Mouse (Mus musculus) layer of hippocampus, adult 18-20 months (tissue): ENCODE data around the gene Chat. TPM values are rescaled to one million over a fixed set of nuclear protein-coding genes. Genes with fewer than 3 reads are reported as not detected.
A peak's percentile ranks its signal among the peaks of the same experiment; 100 is the strongest.
"Not testable (repeated sequence)": the region's sequence is repeated elsewhere in the genome, so short reads cannot be mapped to it uniquely, and the experiment has no call there.

Experiments used
- DNase-seq, 2 experiments: peaks; one replicate each; pipeline ENCODE4 v3.0.0; 2022; ENCODE audit warnings: low spot score in 2 of 2
- total RNA-seq, 2 experiments: library from RNA; stranded (reverse); gene quantifications; 2 replicates each; pipeline ENCODE4 v1.2.3; 2021

The Chat gene
- total RNA-seq, 2 experiments from 2014 or later, result not detected

DNA sequence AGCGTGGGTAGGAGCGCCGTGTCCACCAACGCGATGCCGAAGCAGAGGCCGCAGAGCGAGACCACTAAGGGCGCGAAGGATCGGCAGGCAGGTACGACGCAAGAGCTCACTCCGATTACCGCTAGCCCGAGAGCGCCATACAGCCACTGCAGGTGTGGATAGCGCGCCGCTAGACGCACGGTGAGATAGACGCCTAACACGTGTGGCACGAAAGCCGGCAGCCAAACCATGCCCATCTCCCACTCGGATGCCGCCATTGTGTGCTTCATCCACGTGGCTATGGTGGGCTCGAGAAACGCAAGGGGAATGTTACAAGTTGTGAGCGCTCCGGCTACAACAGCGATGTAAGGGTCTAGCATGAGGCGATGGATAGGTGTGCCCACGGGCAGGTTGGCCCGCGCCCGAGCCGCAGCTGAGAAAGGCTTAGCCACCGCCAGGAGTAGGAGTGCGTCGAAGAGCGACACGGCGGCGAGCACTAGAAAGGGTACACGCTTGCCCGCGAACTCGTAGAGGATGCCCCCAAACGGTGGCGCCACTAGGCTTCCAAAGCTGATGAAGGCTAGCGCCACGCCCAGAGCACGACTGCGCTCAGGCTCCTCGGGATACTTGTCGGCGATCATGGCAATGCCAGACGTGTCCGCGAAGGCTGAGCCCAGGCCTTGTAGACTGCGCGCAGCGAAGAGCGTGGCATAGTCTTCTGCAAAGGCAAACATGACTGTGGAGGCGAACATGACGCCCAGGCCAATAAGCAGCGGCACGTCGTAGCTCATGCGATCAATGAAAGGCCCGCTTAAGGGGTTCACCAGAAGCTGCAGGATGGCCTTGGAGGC is 2.4 kb downstream of the Chat start:
- no peak for DNase-seq

DNA sequence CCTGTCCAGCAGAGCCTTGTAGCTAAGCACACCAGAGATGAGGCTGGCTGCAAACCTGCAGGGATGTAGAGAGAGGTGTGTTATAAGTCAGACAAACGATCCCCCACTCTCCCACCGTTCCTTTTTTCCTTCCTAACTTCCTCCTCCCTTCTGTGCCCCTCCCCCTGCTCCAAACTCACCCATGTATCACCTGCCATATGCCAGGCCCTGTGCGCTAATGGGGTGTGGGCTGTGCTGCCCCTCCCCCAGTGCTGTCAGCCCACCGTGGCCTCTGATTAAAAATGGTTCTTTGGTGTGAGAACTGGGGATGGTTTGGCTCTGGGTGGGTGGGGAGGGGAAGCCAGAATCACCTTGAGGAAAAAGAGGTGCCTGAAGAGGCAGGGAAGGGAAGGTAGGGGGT is 13.2 kb downstream of the Chat start:
- no peak for DNase-seq

DNA sequence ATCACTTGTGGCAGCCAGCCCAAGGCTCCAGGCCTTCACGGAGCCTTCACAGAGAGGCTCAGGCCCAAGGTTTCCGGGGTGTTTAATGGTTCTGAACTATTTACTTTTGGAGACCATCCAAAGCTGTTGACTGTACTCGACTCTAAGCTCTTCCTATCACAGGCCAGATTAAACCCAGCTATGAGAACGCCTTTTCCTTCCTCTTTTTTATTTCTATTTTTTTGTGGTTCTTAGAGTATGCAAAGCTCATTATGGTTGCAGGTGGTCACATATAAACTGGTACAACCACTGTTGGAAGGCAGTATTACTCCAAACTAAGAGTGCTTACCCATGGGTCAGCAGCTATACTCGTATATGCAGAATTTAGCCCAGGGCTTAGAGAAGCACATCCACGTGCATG is 18.8 kb downstream of the Chat start:
- DNase-seq, result no peak

DNA sequence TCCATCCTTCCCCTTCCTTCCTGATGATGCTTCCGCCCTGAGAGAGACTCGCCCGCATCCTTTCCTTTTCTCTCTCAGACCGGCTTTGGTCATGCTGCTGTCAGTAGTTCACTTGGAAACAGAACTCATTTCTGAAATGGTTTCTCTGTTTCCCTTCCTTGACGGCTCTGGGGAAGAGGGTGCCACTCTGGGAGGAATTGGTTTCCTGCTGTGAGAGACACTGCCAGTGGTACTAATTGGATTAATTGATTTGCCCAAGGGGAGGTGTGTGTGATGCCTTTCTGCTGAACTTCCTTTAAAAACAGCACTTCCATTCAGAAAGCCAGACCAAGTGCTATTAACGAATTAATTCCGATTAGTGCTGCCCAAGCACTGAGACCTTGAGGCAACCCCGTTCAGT is 22.3 kb downstream of the Chat start:
- DNase-seq, result no peak

DNA sequence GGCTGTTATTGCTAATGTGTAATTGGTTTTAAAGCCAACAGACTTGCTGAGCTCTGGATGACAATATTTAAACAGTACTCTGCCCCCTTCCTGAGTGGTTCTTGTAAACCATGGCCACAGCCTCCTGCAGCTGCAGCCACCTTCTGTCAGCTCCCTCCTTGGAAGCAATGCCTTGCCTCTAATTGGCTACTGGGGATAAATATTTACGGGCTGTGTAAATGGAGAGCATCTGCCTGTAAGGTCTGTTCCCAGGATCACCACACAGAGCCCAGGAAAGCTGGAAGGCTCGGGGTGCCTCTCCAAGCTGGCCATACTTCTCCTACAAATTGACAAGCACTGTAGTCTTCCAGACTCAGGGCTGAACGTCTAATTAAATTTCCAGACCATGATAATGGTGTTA is 26.0 kb downstream of the Chat start:
- DNase-seq, result peak; percentile 14 to 25

DNA sequence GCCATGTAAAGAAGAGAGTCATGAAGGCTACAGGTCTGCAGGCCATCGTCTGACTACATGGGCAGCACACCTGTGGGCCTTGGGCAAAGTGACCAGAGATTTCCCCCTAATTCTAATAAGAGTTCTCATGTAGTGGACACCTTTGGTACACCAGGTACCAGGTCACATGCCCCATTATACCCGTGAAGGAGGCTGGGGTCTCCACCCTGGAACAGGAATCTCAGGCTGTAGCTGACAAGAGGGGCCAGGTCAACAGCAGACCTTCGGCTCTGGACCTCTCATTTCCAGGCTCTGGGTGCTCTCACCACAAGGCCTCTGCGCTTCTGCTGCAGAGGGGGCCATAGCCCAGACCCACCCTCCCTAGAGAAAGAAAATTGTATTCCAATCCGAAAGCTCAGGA is 26.5 kb downstream of the Chat start:
- no peak for DNase-seq

DNA sequence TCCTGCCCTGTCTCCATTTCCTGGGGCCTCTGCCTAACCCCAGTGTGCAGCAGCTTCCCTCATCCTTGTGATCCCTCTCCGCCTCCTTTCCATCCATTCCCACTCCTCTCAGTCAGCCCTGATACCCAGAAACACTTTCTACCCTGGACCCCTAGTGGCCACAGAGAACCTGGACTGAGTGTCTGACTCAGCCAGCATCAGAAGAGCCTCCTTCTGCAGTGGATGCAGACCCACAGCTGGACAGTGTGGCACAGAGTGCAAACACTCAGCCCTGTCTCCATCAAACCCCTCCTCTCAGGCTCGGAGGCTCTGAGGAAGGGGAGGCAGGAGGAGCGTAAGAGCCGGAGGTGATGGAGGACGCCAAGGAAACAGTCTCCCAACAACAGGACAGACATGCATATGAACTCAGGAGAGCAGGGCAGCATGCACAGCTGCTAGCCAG is 28.4 kb downstream of the Chat start:
- DNase-seq, result no peak

DNA sequence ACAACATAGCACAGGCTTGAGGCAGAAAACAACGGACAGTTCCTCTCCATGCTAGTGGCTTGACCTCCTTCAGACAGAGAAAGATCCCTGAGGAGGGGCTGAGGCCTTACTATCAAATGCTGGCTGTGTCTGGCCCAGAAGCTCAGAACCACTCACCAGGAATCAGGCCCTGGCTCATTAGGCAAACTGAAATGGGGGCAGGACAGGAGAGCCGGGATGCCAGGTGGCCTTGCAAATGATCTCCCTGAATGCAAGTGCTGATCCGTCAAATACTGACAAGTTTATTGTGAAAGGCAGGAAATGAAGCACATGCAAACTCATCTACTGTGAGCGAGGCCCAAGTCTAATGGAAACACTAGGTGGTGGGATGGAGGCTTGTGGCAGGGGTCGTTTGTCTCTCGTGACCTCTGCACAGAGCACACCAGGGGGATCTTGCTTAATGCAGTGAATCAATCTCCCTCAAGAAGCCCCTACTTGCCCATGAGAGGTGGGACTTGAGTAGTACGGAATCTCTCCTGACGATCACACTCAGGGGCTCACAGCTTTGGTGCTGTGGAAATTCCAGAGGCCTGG is 36.7 kb downstream of the Chat start:
- DNase-seq, result no peak

DNA sequence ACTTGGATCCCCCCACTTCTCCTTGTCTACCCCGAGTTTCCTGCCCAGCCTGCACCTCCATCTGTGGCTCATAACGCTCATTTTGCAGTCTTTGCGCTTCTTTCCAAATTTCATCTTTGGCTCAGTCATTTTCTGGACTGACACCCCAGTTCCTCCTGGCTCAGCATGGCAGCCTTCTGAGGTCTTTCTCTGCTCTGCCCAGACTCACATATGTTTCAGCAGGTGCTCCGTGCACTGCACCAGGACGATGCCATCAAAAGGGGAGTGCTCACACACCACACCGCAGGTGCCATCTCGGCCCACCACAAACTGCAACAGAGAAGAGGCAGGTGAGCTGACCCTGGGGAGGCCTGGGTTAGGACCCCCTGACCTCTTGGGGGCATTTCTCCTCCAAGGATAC is 41.8 kb downstream of the Chat start:
- DNase-seq, result no peak

DNA sequence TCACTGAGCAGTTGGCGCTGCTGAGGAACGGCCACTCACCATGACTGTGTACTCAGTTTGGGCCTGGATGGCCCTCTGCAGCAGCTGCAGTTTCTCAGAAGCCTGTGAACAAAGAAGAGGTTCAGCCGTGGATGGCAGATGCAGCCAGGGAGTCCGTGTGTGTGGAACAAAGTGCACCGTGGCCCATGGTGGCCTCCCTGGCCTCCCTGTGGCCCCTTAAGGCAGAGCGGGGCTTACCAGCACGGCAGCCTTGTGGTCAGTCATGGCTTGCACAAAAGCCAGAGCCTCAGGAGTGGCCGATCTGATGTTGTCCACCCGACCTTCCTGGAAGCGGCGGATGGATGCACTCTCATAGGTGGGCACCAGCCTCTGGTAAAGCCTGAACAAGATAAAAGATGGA is 47.0 kb downstream of the Chat start:
- no peak for DNase-seq

DNA sequence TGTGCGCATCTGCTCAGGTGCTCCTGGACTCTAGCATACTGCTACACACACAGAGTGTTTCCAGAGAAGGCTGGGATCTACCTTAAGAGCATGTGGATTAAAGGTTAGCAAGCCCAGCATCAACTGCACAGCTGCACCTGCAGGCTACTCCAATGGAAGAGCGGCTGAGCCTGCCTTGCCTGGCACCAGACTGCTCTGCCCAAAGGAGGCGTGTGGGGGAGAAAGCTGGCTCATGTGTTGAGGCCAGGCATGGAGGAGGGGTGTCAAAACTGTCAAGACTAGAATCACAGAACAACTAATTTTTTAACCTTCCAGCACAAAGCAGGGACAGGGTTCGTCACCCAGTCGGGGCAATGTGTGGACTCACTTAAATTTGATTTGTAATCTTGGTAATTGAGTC is 53.7 kb downstream of the Chat start:
- no peak for DNase-seq

DNA sequence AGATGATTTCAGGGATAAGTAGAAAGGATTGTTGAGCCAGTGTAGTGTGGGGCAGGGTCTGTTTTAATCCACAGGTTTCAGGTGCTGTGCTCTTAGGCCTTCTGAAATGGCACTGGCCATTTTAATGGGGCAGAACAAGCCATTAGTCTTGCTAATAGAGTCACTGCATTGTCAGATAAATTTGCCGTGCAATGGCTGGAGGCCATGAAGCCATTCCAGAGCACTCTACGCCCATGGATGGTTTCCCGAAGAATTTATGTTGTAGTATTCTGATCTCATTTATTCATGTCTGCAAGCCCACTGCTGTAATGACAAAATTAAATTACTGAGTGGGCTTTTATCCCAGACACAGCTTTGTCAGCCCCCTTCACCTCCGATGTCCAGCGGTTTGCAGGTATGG is 55.7 kb downstream of the Chat start:
- no peak for DNase-seq

DNA sequence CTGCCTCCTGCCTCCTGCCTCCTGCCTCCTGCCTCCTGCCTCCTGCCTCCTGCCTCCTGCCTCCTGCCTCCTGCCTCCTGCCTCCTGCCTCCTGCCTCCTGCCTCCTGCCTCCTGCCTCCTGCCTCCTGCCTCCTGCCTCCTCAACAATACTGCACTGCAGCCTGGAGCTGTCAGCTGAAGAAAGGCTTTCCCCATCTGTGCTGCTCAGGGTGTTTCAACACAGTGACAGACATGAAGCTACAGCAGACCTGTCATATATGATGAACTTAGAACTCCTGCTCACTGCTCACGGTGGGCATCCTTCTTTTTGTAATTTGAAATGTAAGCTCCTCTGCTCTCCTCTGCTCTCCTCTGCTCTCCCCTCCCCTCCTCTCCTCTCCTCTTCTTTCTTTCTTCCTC is 60.4 kb downstream of the Chat start:
- DNase-seq, result not testable (repeated sequence)

DNA sequence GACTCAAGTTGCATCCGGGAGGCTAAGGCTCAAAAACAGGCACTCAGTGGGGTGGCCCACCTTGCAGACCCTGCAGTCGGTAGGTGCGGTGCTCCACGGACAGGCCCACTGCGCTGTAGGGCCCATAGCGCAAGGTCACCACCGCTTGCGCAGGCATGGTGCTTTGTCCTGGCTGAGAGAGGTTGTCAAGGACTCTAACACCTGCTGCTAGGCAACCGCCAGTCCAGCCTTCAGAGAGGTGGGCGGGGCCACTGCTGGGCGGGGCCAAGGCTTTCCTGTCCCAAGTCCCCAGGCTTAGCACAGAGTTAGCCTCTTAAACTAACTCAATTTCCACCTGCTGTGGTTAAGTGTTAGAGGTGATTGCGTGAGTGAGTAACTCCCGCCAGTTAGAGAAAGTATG is 77.6 kb downstream of the Chat start, which contains the start of gene 1700024G13Rik:
Gene 1700024G13Rik, minus strand, starts transcription at position 196 of the 400 bp plus-strand sequence.
- DNase-seq, result no peak

DNA sequence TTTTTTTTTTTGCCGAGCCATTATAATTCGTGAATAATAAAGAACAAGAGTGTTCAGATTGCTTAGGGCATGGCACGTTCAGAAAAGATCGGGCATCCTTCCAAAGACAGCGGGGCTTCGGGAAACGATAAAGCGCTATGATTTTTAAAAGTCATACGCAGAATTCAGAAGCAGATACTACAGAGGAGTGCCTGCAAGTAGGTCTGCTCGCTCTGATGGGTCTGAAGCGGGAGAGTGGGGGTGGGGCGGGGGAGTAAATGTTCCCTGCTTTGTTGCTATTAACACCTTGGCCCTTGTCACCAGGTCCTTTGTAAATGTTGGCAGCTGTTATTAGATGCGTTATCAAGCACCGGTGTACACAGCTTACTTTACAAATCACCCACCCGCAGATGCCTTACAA is 84.2 kb downstream of the Chat start:
- DNase-seq, result peak in 1 of 2 experiments; percentile 10

DNA sequence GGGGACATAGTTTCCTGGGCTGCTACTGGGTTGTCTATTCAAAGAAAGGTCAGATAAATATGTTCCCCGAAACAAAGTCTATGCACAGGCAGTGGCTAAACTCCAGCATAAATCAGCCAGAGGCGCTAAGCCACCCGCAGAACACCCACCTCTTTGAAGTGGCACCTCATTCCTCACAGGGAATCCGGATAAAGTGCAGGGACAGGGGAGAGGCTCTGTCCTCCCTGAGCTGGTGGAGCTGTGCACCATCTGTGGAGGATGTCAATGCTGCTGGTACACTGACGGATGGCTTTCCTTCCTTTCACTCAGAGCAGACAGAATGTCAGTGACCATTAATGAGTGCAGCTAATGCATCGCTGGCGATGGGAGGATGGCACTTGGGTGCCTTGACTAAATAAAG is 84.7 kb downstream of the Chat start:
- DNase-seq, result no peak

DNA sequence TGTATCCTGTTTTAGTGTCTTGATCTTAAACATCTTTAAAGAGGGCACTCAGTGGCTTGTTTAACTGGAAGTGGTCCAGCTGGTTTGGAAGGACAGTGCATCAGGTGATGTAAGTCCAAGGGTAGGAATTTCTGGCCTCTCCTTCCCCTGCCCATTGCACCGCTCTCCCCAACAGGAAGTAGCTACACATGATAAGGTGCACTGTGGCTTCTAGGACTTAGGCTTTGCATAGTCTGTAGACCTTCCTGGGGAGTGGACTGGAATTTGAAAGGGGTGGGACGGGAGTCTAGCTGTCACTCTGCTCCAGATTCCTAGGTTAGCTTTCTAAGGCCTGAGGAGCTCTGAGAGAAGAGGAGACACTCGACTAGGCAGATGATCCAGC is 85.7 kb downstream of the Chat start:
- no peak for DNase-seq

DNA sequence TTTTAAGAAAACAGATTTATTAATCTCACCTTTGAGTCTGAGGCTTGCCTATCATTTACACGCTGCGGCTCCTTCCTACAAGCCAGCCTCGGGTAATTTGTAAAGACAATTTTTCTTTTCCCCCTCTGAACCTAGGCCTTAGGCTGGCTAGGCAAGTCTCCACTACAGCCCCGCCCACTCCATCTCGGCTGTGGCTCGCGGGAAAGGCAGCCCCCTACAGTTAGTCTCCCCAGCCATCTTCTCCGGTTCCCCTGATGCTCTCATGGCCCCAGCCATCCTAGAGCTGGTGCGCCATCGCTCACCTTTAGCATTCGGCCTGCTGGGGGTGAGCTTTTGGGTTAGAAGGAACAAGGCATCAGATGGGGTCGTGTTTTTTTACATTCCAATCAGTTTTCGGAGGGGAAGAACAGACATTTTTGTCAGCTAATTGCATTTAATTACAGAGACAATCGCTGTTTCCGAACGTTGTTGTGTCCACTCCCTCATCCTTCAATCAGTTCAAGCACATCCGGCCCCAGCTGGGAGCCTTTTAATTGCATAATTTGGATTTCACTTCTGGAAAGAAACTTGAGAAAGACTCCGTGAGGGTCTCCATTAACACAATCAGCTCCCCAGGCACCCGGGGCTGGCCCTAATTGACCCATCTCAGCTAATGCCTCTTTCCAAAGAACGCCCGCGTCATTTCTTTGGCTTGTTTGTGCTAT is 86.2 kb downstream of the Chat start:
- DNase-seq, result no peak

DNA sequence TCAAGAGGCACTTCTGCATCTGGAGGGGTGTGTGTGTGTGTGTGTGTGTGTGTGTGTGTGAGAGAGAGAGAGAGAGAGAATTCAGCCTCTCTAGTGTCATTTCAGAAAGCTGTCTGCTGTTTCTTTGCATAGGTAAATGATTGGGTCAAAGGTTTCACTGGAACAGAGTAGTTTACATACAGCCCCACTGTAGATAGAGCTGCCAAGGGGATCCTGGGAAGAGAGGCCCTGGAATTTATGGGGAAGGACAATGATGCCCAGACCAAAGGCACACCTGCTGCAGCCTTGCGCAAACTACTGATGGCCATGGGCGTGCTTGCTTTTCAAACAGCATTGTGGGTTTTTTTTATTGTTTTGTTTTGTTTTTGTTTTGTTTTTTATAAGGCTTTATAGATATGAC is 93.3 kb downstream of the Chat start:
- DNase-seq, result no peak

DNA sequence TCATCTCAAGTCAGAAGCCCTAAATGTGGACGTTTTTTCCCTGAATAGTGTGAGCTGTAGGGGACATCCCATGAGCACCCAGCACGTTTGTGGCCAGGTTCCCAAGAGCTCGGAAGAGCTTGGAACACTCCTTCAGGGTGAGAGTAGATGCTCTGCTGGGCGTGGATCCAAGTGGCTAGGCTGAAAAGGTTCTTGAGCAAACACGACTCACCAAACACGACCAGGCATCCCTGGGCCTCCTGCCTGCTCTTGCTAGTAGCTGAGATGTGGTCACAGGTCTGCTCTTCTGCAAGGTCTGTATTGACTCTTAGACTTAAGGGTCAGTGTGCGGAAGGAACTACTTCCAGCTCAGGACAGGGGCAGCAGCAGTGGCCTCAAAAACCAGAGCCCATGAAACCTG is 96.0 kb downstream of the Chat start:
- no peak for DNase-seq

DNA sequence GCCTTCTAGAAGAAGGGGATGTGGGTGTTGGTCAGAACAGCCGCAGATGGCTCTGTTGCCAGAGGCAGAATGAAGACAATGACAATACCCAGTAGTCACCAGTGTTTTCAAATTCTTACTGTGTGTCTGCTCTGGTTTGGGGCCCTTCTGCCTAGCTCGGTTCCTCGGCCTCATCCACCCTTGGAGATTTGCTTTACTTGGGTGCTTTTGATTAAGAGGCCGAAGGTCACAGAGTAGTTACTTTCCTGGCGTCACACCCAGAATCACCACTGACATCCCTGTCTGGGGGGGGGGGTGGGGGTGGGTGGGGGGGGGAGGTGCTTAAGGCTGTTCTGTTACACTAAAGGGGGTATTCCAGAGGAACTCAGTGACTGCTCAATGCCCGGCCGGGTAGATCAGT is 101.4 kb downstream of the Chat start:
- no peak for DNase-seq
